Mouse (Mus musculus) lung, adult 2 months (tissue): ENCODE results near the gene Disp1.

Source experiments
- CTCF ChIP-seq: fragments of 200-500 bp; IDR thresholded peaks from 2 replicates; pipeline ENCODE4 v1.5.1; 2011; ENCODE audit warnings: mild to moderate bottlenecking, low read length, control low read depth; ENCODE audit not compliant: insufficient read depth
- POLR2A ChIP-seq: fragments of 200-500 bp; IDR thresholded peaks from 2 replicates; pipeline ENCODE4 v1.6.1; 2011; ENCODE audit warnings: low read depth, mild to moderate bottlenecking, control low read depth, low read length, borderline replicate concordance; ENCODE audit errors: extremely low read depth

- TF ChIP-seq CTCF = no peak
- no peak for TF ChIP-seq POLR2A
Observed at GRCm38 (mm10) chr1:183039881-183040708, 181.2 kb downstream of the Disp1 start.
